Mouse (Mus musculus): ENCODE data around the gene Cacfd1. TPM values are rescaled to one million over a fixed set of nuclear protein-coding genes. Genes with fewer than 3 reads are reported as not detected.

The Cacfd1 gene
- polyA plus RNA-seq, 1 experiment from 2014 or later: 130 TPM

DNA sequence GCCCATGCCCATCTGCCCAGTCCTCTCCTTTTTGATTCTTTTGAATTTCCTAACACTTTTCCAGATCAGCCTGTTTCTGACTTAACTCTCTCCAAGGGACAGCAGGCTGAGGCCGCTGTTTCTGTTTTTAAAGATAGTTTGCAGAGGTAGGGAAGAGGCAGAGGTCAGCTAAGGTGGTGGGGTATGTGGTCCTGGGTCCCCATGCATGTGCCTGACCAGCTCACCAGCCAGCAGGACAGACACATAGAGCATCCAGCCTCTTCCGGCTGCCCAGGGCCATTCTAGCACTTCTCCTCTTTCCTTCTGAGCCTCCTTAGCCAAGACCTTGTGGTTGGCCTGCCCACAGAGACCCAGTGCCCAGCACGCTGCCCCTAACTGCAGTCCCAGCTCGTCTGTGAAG is 48.5 kb downstream of the Cacfd1 start:
- no peak overlapping the region for H3K27ac ChIP-seq
- no peak for ATAC-seq (ENCODE audit: low FRiP score, low read depth)
- no peak overlapping the region for H3K9ac ChIP-seq
- peak overlapping the region; percentile 6; the same call in 1 of the 2 replicates for H3K4me2 ChIP-seq (replicated peaks)
- H3K27me3 ChIP-seq (replicated peaks): no peaks in the 10 kb centered on the region
- H3K4me1 ChIP-seq: peaks cover 5% of the 10 kb centered on the region
- H3K4me3 ChIP-seq: no peak overlapping the region
- WGBS: 24% methylated on average over 4 of the region's 4 CpGs
- H3K36me3 ChIP-seq: no peaks in the 10 kb centered on the region
- no peaks in the 10 kb centered on the region for H3K9me3 ChIP-seq

- WGBS: 12% methylated on average over 12 of the region's 12 CpGs
- ATAC-seq (ENCODE audit: low FRiP score, low read depth): no peak
Observed at GRCm38 (mm10) chr2:27058751-27059150, 49.0 kb downstream of the Cacfd1 start.

GRCm38 (mm10) chr2:27059187-27059586 is 49.5 kb downstream of the Cacfd1 start:
- Histone ChIP-seq H3K27ac (no peak overlapping the region), H3K4me3 (no peak overlapping the region), H3K4me2 (replicated peaks) (no peak overlapping the region), H3K4me1 (peaks cover 5% of the 10 kb centered on the region), H3K9ac (no peak overlapping the region), H3K9me3 (no peaks in the 10 kb centered on the region), H3K36me3 (no peaks in the 10 kb centered on the region), H3K27me3 (replicated peaks) (no peaks in the 10 kb centered on the region)
- ATAC-seq (ENCODE audit: low FRiP score, low read depth): no peak
- WGBS: 79% methylated on average over 9 of the region's 9 CpGs

More at GRCm38 (mm10) chr2:27058751-27059150, 49.0 kb downstream of the Cacfd1 start:
- Histone ChIP-seq H3K4me1 (peaks cover 5% of the 10 kb centered on the region), H3K27ac (no peak overlapping the region), H3K4me3 (no peak overlapping the region), H3K36me3 (no peaks in the 10 kb centered on the region), H3K9ac (no peak overlapping the region), H3K4me2 (replicated peaks) (peak overlapping the region; percentile 6), H3K9me3 (no peaks in the 10 kb centered on the region), H3K27me3 (replicated peaks) (no peaks in the 10 kb centered on the region)

GRCm38 (mm10) chr2:27067124-27067523 is 57.4 kb downstream of the Cacfd1 start:
- no peak overlapping the region for H3K4me2 ChIP-seq (replicated peaks)
- H3K27me3 ChIP-seq (replicated peaks): no peaks in the 10 kb centered on the region
- WGBS: 93% methylated on average over 2 of the region's 2 CpGs
- ATAC-seq (ENCODE audit: low FRiP score, low read depth): no peak
- no peaks in the 10 kb centered on the region for H3K9me3 ChIP-seq
- H3K4me3 ChIP-seq: no peak overlapping the region
- no peaks in the 10 kb centered on the region for H3K36me3 ChIP-seq
- H3K9ac ChIP-seq: no peak overlapping the region
- no peak overlapping the region for H3K27ac ChIP-seq
- H3K4me1 ChIP-seq: peaks cover 13% of the 10 kb centered on the region; the same call in 1 of the 2 replicates

DNA sequence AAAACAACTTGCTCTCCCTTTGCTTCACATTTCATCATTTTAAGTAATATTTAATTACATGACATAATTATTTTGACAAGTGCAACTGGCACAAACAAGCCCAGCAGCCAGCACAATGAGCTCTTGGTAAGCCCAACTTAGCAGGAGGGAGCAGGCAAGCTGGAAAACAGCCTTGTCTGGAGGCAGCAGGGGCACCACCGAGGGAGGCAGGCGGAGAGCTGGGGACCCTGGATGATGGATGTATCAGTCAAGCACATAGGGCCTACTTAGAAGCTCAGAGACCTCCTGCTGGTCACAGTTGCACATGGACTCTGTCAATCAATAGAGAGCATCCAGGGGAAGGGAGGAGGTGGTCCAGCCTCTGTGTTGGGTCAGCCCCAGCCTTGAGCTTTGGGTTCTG is 58.3 kb downstream of the Cacfd1 start:
- WGBS: 52% methylated on average over 2 of the region's 2 CpGs

GRCm38 (mm10) chr2:27069646-27070045 is 59.9 kb downstream of the Cacfd1 start:
- Histone ChIP-seq H3K9ac (no peak overlapping the region), H3K4me1 (peaks cover 13% of the 10 kb centered on the region; the same call in 1 of the 2 replicates), H3K27ac (no peak overlapping the region), H3K27me3 (replicated peaks) (no peaks in the 10 kb centered on the region), H3K4me3 (no peak overlapping the region), H3K9me3 (no peaks in the 10 kb centered on the region), H3K4me2 (replicated peaks) (no peak overlapping the region), H3K36me3 (no peaks in the 10 kb centered on the region)
- WGBS: 42% methylated on average over 3 of the region's 3 CpGs
- peak; percentile 56; the same call in 1 of the 2 replicates for ATAC-seq (ENCODE audit: low FRiP score, low read depth)

More for the DNA sequence above, 58.3 kb downstream of the Cacfd1 start:
- H3K4me1 ChIP-seq: peaks cover 13% of the 10 kb centered on the region; the same call in 1 of the 2 replicates
- H3K4me2 ChIP-seq (replicated peaks): no peak overlapping the region
- no peaks in the 10 kb centered on the region for H3K27me3 ChIP-seq (replicated peaks)
- no peak overlapping the region for H3K27ac ChIP-seq
- ATAC-seq (ENCODE audit: low FRiP score, low read depth): no peak
- H3K4me3 ChIP-seq: no peak overlapping the region
- no peaks in the 10 kb centered on the region for H3K36me3 ChIP-seq
- no peaks in the 10 kb centered on the region for H3K9me3 ChIP-seq
- no peak overlapping the region for H3K9ac ChIP-seq

- H3K9ac ChIP-seq: no peak overlapping the region
- no peak overlapping the region for H3K4me2 ChIP-seq (replicated peaks)
- no peaks in the 10 kb centered on the region for H3K27me3 ChIP-seq (replicated peaks)
- H3K4me1 ChIP-seq: peaks cover 13% of the 10 kb centered on the region; the same call in 1 of the 2 replicates
- H3K27ac ChIP-seq: no peak overlapping the region
- ATAC-seq (ENCODE audit: low FRiP score, low read depth): no peak
- H3K36me3 ChIP-seq: no peaks in the 10 kb centered on the region
- 78% methylated on average over 2 of the region's 2 CpGs for WGBS
- H3K4me3 ChIP-seq: no peak overlapping the region
- no peaks in the 10 kb centered on the region for H3K9me3 ChIP-seq
Observed at GRCm38 (mm10) chr2:27070247-27070813, 60.6 kb downstream of the Cacfd1 start.

Other genes with a start within 250 kb of the Cacfd1 start
- gene Abo, start 144.9 kb upstream of the Cacfd1 start, polyA plus RNA-seq (2016; fragmentation: Nextera tagmentation; extraction: Ambion mirVana): not detected in 2 replicates
- 28.8 and 30.2 TPM in 2 replicates for gene Surf6, start 107.0 kb upstream of the Cacfd1 start, polyA plus RNA-seq (2016; fragmentation: Nextera tagmentation; extraction: Ambion mirVana)
- gene Med22, start 99.2 kb upstream of the Cacfd1 start, polyA plus RNA-seq (2016; fragmentation: Nextera tagmentation; extraction: Ambion mirVana): 112 and 115 TPM in 2 replicates
- 467 and 486 TPM in 2 replicates for gene Rpl7a, start 99.2 kb upstream of the Cacfd1 start, polyA plus RNA-seq (2016; fragmentation: Nextera tagmentation; extraction: Ambion mirVana)
- gene Surf2, start 93.6 kb upstream of the Cacfd1 start, polyA plus RNA-seq (2016; fragmentation: Nextera tagmentation; extraction: Ambion mirVana): 55.3 and 55.7 TPM in 2 replicates
- gene Surf1, start 93.4 kb upstream of the Cacfd1 start, polyA plus RNA-seq (2016; fragmentation: Nextera tagmentation; extraction: Ambion mirVana): 56.3 and 59.5 TPM in 2 replicates
- 137 and 140 TPM in 2 replicates for gene Surf4, start 76.0 kb upstream of the Cacfd1 start, polyA plus RNA-seq (2016; fragmentation: Nextera tagmentation; extraction: Ambion mirVana)
- gene Stkld1, start 75.9 kb upstream of the Cacfd1 start, polyA plus RNA-seq (2016; fragmentation: Nextera tagmentation; extraction: Ambion mirVana): 0.20 TPM in 1 of 2 replicates, not detected in the other
- 41.1 and 42.3 TPM in 2 replicates for gene Rexo4, start 45.5 kb upstream of the Cacfd1 start, polyA plus RNA-seq (2016; fragmentation: Nextera tagmentation; extraction: Ambion mirVana)
- gene Adamts13, start 36.5 kb upstream of the Cacfd1 start, polyA plus RNA-seq (2016; fragmentation: Nextera tagmentation; extraction: Ambion mirVana): not detected in 2 replicates
- gene Slc2a6, start 18.1 kb downstream of the Cacfd1 start, polyA plus RNA-seq (2016; fragmentation: Nextera tagmentation; extraction: Ambion mirVana): 6.1 and 7.9 TPM in 2 replicates
- gene Mymk, start 62.3 kb downstream of the Cacfd1 start, polyA plus RNA-seq (2016; fragmentation: Nextera tagmentation; extraction: Ambion mirVana): 6.4 and 7.0 TPM in 2 replicates
- gene Adamtsl2, start 69.5 kb downstream of the Cacfd1 start, polyA plus RNA-seq (2016; fragmentation: Nextera tagmentation; extraction: Ambion mirVana): 6.4 and 9.3 TPM in 2 replicates
- 0.74 and 0.80 TPM in 2 replicates for gene Fam163b, start 132.6 kb downstream of the Cacfd1 start, polyA plus RNA-seq (2016; fragmentation: Nextera tagmentation; extraction: Ambion mirVana)
- 0.57 and 0.79 TPM in 2 replicates for gene Dbh, start 155.3 kb downstream of the Cacfd1 start, polyA plus RNA-seq (2016; fragmentation: Nextera tagmentation; extraction: Ambion mirVana)
- 3.8 and 3.9 TPM in 2 replicates for gene Sardh, start 238.4 kb downstream of the Cacfd1 start, polyA plus RNA-seq (2016; fragmentation: Nextera tagmentation; extraction: Ambion mirVana)

Data from neural tube, embryonic 12.5 days (tissue).